ENCODE assay signal across 18 mouse cellular contexts in genomic region chr4:131913526-131913925, GRCm38 (mm10). TPM values are rescaled to one million over a fixed set of nuclear protein-coding genes. Genes with fewer than 3 reads are reported as not detected.
DNase-seq lines count a peak whose midpoint lies in the region; ATAC-seq and TF ChIP-seq lines count a peak whose summit lies in the region.
"Had no signal": no experiment of that assay in that cellular context is flagged by ENCODE, and none has a peak within 500 bp of the region (broad histone marks: within the 10 kb centered on the region; RNA-seq: fewer than 3 reads in every experiment).

No protein-coding gene starts in this region.

- POLR2A ChIA-PET in Patski (lab: Charles Lee), result no interaction called here

- CTCF ChIA-PET in Patski (lab: Charles Lee), result interaction anchor here (1.0 kb wide), 3 partner anchors 17 to 166 kb away, joined by 3 to 4 read pairs (median 4); no protein-coding TSS in a partner anchor

- H3K27me3 ChIP-seq in Patski, result no peaks in the 10 kb centered on the region

- no peak for TF ChIP-seq CTCF in Patski (IDR thresholded peaks at IDR 0.05)

- in situ Hi-C loops in Patski (cut with MboI; ENCODE audit: low pct_unique_long_range_greater_than_20kb), result no loop called here

- 0 out of 2 replicates have a peak, but pooled peaks have one; percentile 35 for ATAC-seq in frontal cortex, adult (ENCODE audit: low TSS enrichment)
- ATAC-seq in Patski, result peak; percentile 16
- ATAC-seq: liver, postnatal 0 days; midbrain, embryonic 16.5 days had no signal

- no peak for DNase-seq in frontal cortex, postnatal 25 days (ENCODE audit: low spot score in 2 of 2)
- peak; percentile 53 for DNase-seq in 3134 (ENCODE audit: extremely low read depth, insufficient read length, low spot score)
- DNase-seq in Patski (ENCODE audit: low read depth, low spot score), result peak; percentile 41
- DNase-seq in lung, postnatal 10 days, result peak; percentile 49
- no peak for DNase-seq in cerebellum, postnatal 36 days
- DNase-seq in ovary, postnatal 14 days (ENCODE audit: low spot score), result no peak
- DNase-seq: cerebellum, adult 11 months; cerebellum, postnatal 25 days; forebrain, postnatal 0 days; gastrocnemius, postnatal 10 days; kidney, postnatal 10 days; liver; liver, postnatal 0 days; right cerebral cortex, adult 18-20 months; thymus, adult 18-20 months had no signal

RNA-seq across cellular contexts. Expression of gene Tmem200b, which starts 8.0 kb away (rescaled TPM):
- not detected for polyA plus RNA-seq in Patski (2021)
- polyA plus RNA-seq: hindbrain, embryonic 13.5 days had no signal

RNA-seq across cellular contexts. Expression of gene Srsf4, which starts 40.1 kb away (rescaled TPM):
- 49.5 TPM for polyA plus RNA-seq in Patski (2021)

Comparison
In these comparisons a context has a peak if more than half of its experiments do, and no peak if none do; other contexts are left out.
1. DNase-seq: peak in 3134 (single experiment), Patski (single experiment) and lung, postnatal 10 days (single experiment); none in frontal cortex, postnatal 25 days (0 of 2), cerebellum, postnatal 36 days (0 of 2) and ovary, postnatal 14 days (single experiment).